In the genomic region with DNA sequence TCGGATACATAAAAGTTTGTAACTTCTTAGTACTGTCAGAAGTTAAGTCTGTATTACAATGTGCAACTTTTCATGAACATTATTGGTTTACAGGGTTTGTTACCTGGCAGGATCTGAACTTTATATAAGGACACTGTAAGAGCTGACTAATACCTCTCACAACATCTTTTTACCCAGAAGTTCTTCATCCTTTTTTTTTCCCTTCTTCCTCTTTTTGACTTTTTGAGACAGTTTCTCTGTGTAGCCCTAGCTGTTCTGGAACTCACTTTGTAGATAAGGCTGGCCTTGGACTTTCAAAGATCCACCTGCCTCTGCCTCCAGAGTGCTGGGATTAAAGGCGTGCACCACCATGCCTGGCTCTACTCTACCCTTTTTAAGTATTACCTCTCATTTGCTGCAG, we compare ENCODE assay signal across 24 mouse cellular contexts.
"Had no signal": no experiment of that assay in that cellular context is flagged by ENCODE, and none has a peak within 500 bp of the region (broad histone marks: within the 10 kb centered on the region; RNA-seq: fewer than 3 reads in every experiment).

No protein-coding gene starts in this region.

- H3K4me1 ChIP-seq: intestine, embryonic 15.5 days; limb, embryonic 13.5 days; limb, embryonic 15.5 days had no signal

- H3K9me3 ChIP-seq: heart, embryonic 13.5 days; heart, embryonic 15.5 days; hindbrain, embryonic 15.5 days; intestine, embryonic 15.5 days; limb, embryonic 15.5 days; liver, embryonic 12.5 days had no signal

- ATAC-seq: inflammation-experienced regulatory T-cells, adult 6 months; intestine, embryonic 15.5 days; intestine, postnatal 0 days; liver, embryonic 12.5 days had no signal

- H3K27me3 ChIP-seq: heart, embryonic 13.5 days; heart, embryonic 15.5 days; hindbrain, embryonic 13.5 days; hindbrain, embryonic 15.5 days; intestine, embryonic 15.5 days; limb, embryonic 13.5 days; limb, embryonic 15.5 days; liver, embryonic 12.5 days had no signal

- H3K9ac ChIP-seq: heart, embryonic 13.5 days; heart, embryonic 15.5 days; hindbrain, embryonic 13.5 days; hindbrain, embryonic 15.5 days; intestine, embryonic 15.5 days; limb, embryonic 13.5 days; limb, embryonic 15.5 days; liver, embryonic 12.5 days; liver, embryonic 14.5 days had no signal

- H3K4me3 ChIP-seq: heart, embryonic 13.5 days; heart, embryonic 15.5 days; hindbrain, embryonic 13.5 days; hindbrain, embryonic 15.5 days; intestine, embryonic 15.5 days; layer of hippocampus, adult 2 months; left cerebral cortex, adult 2 months; limb, embryonic 13.5 days; limb, embryonic 15.5 days; liver, embryonic 12.5 days had no signal

- DNase-seq: gastrocnemius, postnatal 10 days; gastrocnemius, postnatal 25 days; heart, adult 18-20 months; heart, postnatal 14 days; heart, postnatal 36 days; kidney, adult 18-20 months; kidney, adult 8-10 months; kidney, postnatal 10 days; kidney, postnatal 25 days; kidney, postnatal 4 days; left cerebral cortex, postnatal 4 days had no signal

- H3K27ac ChIP-seq: heart, embryonic 13.5 days; heart, embryonic 15.5 days; hindbrain, embryonic 13.5 days; hindbrain, embryonic 15.5 days; intestine, embryonic 15.5 days; layer of hippocampus, adult 2 months; left cerebral cortex, adult 2 months; limb, embryonic 13.5 days; limb, embryonic 15.5 days; liver, embryonic 12.5 days; liver, embryonic 14.5 days had no signal
